Mouse (Mus musculus) embryonic facial prominence, embryonic 13.5 days (tissue): Measurements from ENCODE around the gene Mkln1. TPM values are rescaled to one million over a fixed set of nuclear protein-coding genes. Genes with fewer than 3 reads are reported as not detected.

Experiments used
- ATAC-seq: fragments of 200-750 bp; cut with Nextera tagmentation; 2 replicates; pipeline ENCODE4 v1.8.0; 2017; ENCODE audit warnings: low read depth; ENCODE audit not compliant: insufficient number of reproducible peaks, insufficient read depth, low FRiP score, low TSS enrichment
- H3K27ac ChIP-seq: fragments of 300-500 bp; sonication (generic); 2 replicates; pipeline ENCODE4 v1.5.1; 2015; ENCODE audit warnings: moderate library complexity, mild to moderate bottlenecking, inconsistent platforms
- H3K27me3 ChIP-seq: fragments of 300-500 bp; sonication (generic); 2 replicates; pipeline ENCODE4 v1.6.1; 2015; ENCODE audit warnings: mild to moderate bottlenecking, inconsistent platforms
- H3K36me3 ChIP-seq: fragments of 300-500 bp; sonication (generic); 2 replicates; pipeline ENCODE4 v1.6.1; 2015; ENCODE audit warnings: mild to moderate bottlenecking, inconsistent platforms
- H3K4me1 ChIP-seq: fragments of 300-500 bp; sonication (generic); 2 replicates; pipeline ENCODE4 v1.6.1; 2015; ENCODE audit warnings: inconsistent platforms
- H3K4me2 ChIP-seq: fragments of 300-500 bp; sonication (generic); 2 replicates; pipeline ENCODE4 v1.6.1; 2015; ENCODE audit warnings: moderate library complexity, mild to moderate bottlenecking, inconsistent platforms
- H3K4me3 ChIP-seq: fragments of 300-500 bp; sonication (generic); 2 replicates; pipeline ENCODE4 v1.5.1; 2015; ENCODE audit warnings: mild to moderate bottlenecking, inconsistent platforms
- H3K9ac ChIP-seq: fragments of 300-500 bp; sonication (generic); 2 replicates; pipeline ENCODE4 v1.6.1; 2015; ENCODE audit warnings: mild to moderate bottlenecking, inconsistent platforms
- H3K9me3 ChIP-seq: fragments of 300-500 bp; sonication (generic); 2 replicates; pipeline ENCODE4 v1.6.1; 2016; ENCODE audit warnings: inconsistent platforms
- WGBS: fragments of 180-500 bp; shearing (Covaris S2); methylation state at CpG from one replicate; pipeline ENCODE4 v1.1.7; 2015; ENCODE audit warnings: mixed read lengths; 5-methylcytosine and 5-hydroxymethylcytosine counted together
- polyA plus RNA-seq: library from polyadenylated mRNA; unstranded; fragments of >200 nt; fragmentation: Nextera tagmentation; extraction: Ambion mirVana; gene quantifications from 2 replicates; pipeline ENCODE4 v1.2.1, GENCODE M21; 2015

Gene Mkln1
- 189 and 193 TPM in 2 replicates for polyA plus RNA-seq

DNA sequence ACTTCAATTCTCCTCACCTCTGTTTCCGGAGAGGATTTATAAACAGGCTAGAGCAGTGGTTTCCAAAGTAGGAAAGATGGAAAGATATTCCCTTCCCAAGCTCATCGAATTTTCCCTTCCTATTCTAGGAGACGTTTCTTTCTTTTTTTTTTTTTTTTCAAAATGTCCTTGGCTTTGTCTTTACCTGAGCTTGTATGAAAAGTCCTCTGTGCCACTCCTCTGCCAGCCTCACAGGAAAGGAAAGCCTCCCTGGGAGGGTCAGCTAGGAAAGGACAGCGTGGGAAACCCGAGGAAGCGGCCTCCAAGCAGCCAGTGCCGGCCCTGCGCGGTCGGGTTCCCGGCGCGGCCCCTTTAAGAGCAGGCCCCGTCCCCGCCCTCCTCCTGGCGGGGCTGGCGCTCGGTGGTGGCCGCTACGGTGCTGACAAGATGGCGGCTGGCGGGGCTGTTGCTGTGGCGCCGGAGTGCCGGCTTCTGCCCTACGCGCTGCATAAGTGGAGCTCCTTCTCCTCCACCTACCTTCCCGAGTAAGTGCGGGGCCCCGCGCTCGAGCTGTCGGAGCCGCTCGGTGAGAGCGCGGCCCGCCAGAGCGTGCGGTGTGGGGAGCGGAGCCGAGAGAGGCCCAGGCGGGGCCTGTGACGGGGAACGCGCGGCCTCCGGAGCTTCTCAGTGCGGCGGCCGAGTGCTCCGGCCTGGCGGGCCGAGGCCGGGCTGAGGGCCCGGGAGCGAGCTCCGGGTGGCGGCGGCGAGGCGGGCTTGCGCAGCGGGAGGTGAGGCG, at the start of gene Mkln1:
Gene Mkln1, plus strand, starts transcription at position 305 of the 775 bp plus-strand sequence.
- Histone ChIP-seq H3K27me3 (no peaks in the 10 kb centered on the region), H3K27ac (peak within 1 kb of the TSS; percentile 97), H3K9ac (peak within 1 kb of the TSS; percentile 99), H3K4me2 (peak within 1 kb of the TSS; percentile 86), H3K4me1 (peaks cover 29% of the 10 kb centered on the region), H3K4me3 (peak within 1 kb of the TSS; percentile 97), H3K36me3 (no peaks in the 10 kb centered on the region), H3K9me3 (no peaks in the 10 kb centered on the region)
- WGBS, result under 1% methylated on average over 61 of the region's 65 CpGs
- ATAC-seq, result peak; percentile 90

DNA sequence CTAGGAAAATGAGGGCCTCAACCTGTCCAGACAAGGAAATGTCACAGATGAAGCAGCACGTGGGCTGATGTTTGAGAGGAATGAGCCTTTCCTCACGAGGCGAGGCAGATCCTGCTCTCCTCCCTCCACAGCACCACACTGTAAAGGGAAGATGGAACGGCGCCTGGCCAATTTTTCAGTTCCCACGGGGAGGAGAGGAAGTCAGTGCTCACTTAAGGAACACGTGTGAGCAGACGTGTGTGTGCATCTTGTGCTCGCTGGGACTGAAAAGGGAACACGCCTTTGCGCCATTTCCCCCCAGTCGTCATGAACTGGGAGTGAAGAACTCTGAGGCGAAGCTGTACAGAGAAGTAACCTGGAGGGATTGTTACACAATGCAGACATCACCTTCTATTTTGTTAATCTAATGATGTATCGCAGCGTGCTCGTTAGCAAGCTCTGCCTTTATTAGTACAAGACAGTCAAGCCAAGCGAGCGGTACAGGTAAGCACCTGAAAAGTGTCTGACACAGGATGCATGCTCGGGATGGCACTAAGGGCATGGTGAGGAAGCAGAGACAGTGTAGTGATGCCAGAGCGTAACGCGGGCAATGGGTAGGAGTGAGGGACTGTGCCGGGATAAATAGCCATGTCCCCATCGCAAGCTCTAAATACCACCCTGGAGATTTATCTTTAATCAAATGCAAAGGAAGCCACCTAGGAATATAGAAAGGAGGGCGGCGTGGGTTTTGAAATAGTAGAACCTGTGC, 41.9 kb upstream of the Mkln1 start:
- 86% methylated on average over 26 of the region's 26 CpGs for WGBS
- no peak overlapping the region for H3K4me2 ChIP-seq
- no peaks in the 10 kb centered on the region for H3K36me3 ChIP-seq
- ATAC-seq, result no peak
- H3K9ac ChIP-seq, result no peak overlapping the region
- no peak overlapping the region for H3K4me3 ChIP-seq
- H3K9me3 ChIP-seq, result no peaks in the 10 kb centered on the region
- H3K27ac ChIP-seq, result no peak overlapping the region
- H3K4me1 ChIP-seq, result peaks cover 8% of the 10 kb centered on the region; the same call in 1 of the 2 replicates
- H3K27me3 ChIP-seq, result no peaks in the 10 kb centered on the region

DNA sequence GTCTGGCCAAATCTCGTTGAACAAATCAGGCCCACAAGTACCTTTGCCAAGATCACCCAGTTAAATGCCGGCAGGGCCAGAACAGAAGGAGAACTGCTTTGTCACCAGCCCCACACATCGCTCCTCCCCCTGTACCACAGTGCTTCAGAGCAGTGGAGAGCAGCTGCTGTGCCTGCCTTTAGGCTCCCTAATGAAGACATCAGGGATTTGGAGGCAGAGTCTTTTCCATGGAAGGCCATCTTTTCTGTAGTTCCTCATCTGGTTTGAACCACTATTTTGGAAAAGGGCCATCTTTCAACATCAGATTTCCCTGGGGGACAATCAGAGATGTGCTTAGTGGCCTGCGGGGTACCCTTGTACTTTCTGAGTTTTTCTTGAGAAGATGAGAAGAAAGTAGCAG, 41.2 kb upstream of the Mkln1 start:
- no peaks in the 10 kb centered on the region for H3K36me3 ChIP-seq
- no peak overlapping the region for H3K4me3 ChIP-seq
- no peaks in the 10 kb centered on the region for H3K9me3 ChIP-seq
- WGBS, result 62% methylated on average over 4 of the region's 4 CpGs
- no peak overlapping the region for H3K27ac ChIP-seq
- no peaks in the 10 kb centered on the region for H3K27me3 ChIP-seq
- no peak overlapping the region for H3K4me2 ChIP-seq
- no peak for ATAC-seq
- H3K4me1 ChIP-seq, result peaks cover 8% of the 10 kb centered on the region; the same call in 1 of the 2 replicates
- H3K9ac ChIP-seq, result no peak overlapping the region

DNA sequence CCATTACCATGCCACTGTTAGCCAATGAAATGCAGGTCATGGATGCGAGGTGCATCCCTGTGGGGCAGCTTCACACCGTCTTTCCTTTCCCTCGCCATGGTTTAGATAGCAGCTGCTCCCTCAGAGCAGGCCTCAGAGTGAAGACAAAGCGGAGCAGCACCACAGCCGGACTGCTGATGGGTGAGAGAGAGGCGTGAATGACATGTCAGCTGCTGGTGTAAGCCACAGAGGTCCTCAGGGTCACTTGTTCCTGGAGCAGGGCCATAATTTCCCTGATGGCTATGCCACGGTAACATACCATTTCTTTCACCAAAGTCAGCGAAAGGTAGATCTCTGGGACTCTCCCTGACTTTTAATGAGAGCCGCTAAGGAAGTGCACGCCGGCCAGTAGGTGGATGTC, 35.9 kb upstream of the Mkln1 start:
- H3K4me3 ChIP-seq, result no peak overlapping the region
- H3K9me3 ChIP-seq, result no peaks in the 10 kb centered on the region
- no peak overlapping the region for H3K4me2 ChIP-seq
- no peak overlapping the region for H3K27ac ChIP-seq
- no peak overlapping the region for H3K9ac ChIP-seq
- H3K36me3 ChIP-seq, result no peaks in the 10 kb centered on the region
- 65% methylated on average over 11 of the region's 11 CpGs for WGBS
- H3K27me3 ChIP-seq, result no peaks in the 10 kb centered on the region
- H3K4me1 ChIP-seq, result no peaks in the 10 kb centered on the region
- ATAC-seq, result no peak

DNA sequence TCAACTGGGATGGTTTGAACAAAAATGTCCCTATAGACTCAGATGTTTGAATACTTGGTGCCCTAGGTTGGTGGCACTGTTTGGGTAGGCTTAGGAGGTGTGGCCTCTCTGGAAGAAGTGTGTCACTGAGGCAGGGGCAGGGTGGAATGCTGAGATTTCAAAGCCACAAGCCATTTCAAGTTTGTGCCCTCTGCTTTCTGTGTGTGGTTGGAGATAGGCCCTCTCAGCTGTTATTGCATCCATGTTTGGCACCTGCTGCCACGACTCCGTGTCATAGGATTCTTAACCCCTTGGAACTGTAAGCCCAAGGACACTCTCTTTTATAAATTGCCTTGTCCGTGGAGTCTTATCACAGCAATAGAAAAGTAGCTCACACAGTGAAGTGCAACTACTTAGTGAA, 34.1 kb upstream of the Mkln1 start:
- WGBS, result 89% methylated on average over 3 of the region's 3 CpGs

DNA sequence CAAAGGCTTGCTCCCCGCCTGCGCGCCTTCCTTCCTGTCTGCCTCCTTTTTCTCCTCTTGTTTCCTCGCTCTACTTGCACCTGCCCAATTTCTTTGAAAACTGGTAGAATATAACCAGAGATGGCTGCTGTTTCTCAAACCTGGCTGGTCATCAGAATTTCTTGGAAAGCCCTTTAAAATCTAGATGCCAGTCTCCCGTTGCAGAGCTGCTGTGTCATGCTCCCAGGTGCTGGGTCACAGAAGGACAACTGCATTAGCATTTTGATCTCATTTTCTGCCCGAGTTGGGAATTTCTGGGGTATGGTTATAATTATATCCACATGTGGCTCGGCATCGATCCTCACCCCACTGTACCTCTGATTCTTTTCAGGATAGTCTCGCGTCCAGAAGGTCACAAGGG, 30.6 kb upstream of the Mkln1 start:
- H3K27me3 ChIP-seq, result no peaks in the 10 kb centered on the region
- no peak for ATAC-seq
- no peak overlapping the region for H3K4me2 ChIP-seq
- H3K4me3 ChIP-seq, result no peak overlapping the region
- H3K27ac ChIP-seq, result no peak overlapping the region
- H3K36me3 ChIP-seq, result no peaks in the 10 kb centered on the region
- 35% methylated on average over 10 of the region's 10 CpGs for WGBS
- H3K9me3 ChIP-seq, result no peaks in the 10 kb centered on the region
- H3K4me1 ChIP-seq, result peaks cover 11% of the 10 kb centered on the region; the same call in 1 of the 2 replicates
- H3K9ac ChIP-seq, result no peak overlapping the region

More for the DNA sequence above, 34.1 kb upstream of the Mkln1 start:
- Histone ChIP-seq H3K9me3 (no peaks in the 10 kb centered on the region), H3K9ac (no peak overlapping the region), H3K4me1 (peaks cover 4% of the 10 kb centered on the region; the same call in 1 of the 2 replicates), H3K36me3 (no peaks in the 10 kb centered on the region), H3K4me2 (no peak overlapping the region), H3K27me3 (no peaks in the 10 kb centered on the region), H3K4me3 (no peak overlapping the region), H3K27ac (no peak overlapping the region)
- no peak for ATAC-seq

DNA sequence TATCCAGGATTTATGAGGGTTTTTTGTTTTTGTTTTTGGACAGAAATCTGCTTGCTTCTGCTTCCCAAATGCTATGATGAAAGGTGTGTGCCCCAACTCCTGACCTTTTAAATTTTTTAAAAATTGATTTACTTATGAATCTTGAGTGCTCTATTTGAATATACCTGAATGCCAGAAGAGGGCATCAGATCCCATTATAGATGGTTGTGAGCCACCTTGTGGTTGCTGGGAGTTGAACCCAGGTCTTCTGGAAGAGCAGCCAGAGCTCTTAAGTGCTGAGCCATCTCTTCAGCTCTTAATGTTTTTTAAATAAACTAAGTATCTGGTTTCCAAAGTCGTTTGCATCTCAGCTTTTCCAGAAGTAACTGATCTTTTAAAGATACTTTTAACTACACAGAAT, 30.0 kb upstream of the Mkln1 start:
- Histone ChIP-seq H3K4me3 (no peak overlapping the region), H3K9ac (no peak overlapping the region), H3K27me3 (no peaks in the 10 kb centered on the region), H3K4me2 (no peak overlapping the region), H3K27ac (no peak overlapping the region), H3K9me3 (no peaks in the 10 kb centered on the region), H3K4me1 (peaks cover 11% of the 10 kb centered on the region; the same call in 1 of the 2 replicates), H3K36me3 (no peaks in the 10 kb centered on the region)
- ATAC-seq, result no peak
- 34% methylated on average over 1 of the region's 1 CpGs for WGBS

DNA sequence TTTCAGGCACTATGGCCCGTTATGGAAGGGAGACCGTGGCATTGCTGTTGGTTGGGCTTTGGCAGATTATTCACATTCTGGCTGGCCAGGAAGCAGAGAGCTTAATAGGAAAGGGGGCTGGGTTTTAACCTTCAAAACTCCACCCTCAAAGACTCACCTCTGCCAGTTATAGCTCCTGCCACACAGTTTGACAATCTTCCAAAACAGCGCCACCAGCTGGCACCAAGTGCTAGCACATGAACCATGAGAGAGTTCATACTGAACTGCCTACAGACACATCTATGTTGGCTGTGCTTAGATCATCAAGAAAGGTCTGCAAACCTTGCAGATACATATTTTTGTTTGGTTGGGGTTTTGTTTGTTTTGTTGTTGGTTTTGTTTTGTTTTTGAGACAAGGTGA, 28.7 kb upstream of the Mkln1 start:
- Histone ChIP-seq H3K4me2 (no peak overlapping the region), H3K4me3 (no peak overlapping the region), H3K36me3 (no peaks in the 10 kb centered on the region), H3K9ac (no peak overlapping the region), H3K27me3 (no peaks in the 10 kb centered on the region), H3K4me1 (peaks cover 11% of the 10 kb centered on the region; the same call in 1 of the 2 replicates), H3K27ac (no peak overlapping the region), H3K9me3 (no peaks in the 10 kb centered on the region)
- no peak for ATAC-seq
- WGBS, result 64% methylated on average over 3 of the region's 3 CpGs

DNA sequence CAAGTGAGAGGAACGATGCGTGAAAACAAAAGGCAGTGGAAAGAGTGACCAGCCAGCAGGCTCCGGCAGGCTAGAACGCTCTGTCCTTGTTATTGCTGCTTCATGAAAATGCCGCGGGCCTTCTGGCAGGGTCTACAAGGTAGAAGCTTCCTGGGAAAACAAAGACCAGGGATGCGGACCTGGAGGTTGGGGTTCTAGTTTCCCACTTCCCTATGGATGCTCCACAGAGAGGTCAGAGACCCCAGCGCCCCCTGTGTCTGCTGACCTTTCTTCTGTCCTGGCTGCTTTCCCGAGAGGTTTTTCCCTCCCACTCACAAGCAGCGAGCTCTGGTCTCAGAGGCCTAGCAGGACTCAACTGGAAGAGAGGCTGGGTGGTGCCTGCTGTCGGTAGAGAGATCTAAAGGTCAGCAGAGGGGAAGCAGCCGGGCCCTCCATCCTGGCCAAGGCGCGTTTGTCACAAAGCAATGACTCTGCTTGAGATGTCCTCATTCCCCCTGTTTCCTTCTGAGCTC, 27.9 kb upstream of the Mkln1 start:
- Histone ChIP-seq H3K27me3 (no peaks in the 10 kb centered on the region), H3K4me1 (peaks cover 11% of the 10 kb centered on the region; the same call in 1 of the 2 replicates), H3K36me3 (no peaks in the 10 kb centered on the region), H3K9ac (no peak overlapping the region), H3K9me3 (no peaks in the 10 kb centered on the region), H3K4me3 (no peak overlapping the region), H3K4me2 (no peak overlapping the region), H3K27ac (no peak overlapping the region)
- WGBS, result 55% methylated on average over 14 of the region's 14 CpGs
- no peak for ATAC-seq

DNA sequence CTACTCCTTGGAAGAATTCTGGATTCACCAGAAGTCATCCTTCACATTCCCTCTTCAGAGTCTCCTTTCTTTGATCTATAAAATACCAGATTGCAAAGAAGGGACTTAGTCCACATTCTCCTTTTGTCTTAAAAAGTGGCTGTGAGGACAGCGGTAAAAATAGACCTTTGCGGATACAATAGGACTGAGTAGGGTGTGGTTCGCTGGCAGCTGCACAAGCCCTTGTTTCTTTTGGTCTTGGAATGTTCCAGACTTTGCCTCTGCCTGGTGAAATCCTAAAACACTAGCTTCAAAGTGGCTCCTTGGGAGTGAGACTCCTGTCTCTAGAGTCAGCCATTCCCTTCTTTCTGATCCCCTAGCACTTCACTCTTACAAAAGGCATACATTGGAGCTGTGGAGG, 27.4 kb upstream of the Mkln1 start:
- Histone ChIP-seq H3K9ac (no peak overlapping the region), H3K4me2 (no peak overlapping the region), H3K27ac (no peak overlapping the region), H3K4me3 (no peak overlapping the region), H3K9me3 (no peaks in the 10 kb centered on the region), H3K36me3 (no peaks in the 10 kb centered on the region), H3K4me1 (peaks cover 11% of the 10 kb centered on the region; the same call in 1 of the 2 replicates), H3K27me3 (no peaks in the 10 kb centered on the region)
- ATAC-seq, result no peak
- 81% methylated on average over 3 of the region's 3 CpGs for WGBS

DNA sequence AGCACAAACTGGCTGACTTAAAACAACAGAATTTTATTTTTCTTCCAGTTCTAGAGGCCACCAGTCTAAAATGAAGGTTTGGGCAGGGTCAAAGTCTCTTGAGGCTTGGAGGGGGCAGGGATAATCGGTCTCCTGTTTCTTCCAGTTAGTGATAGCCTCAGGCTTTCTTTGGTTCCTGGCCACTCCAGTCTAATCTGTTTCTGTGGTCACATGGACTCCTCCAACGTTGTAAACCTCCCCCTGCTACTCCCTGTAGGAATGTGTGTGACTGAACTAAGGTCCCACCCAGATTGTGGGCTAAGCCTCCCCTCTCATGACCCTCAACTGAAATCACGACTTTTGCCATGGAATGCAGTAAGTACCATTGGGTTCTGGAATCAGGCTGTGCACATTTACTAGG, 25.9 kb upstream of the Mkln1 start:
- Histone ChIP-seq H3K36me3 (no peaks in the 10 kb centered on the region), H3K27me3 (no peaks in the 10 kb centered on the region), H3K4me1 (peaks cover 11% of the 10 kb centered on the region; the same call in 1 of the 2 replicates), H3K27ac (no peak overlapping the region), H3K9me3 (no peaks in the 10 kb centered on the region), H3K4me3 (no peak overlapping the region), H3K4me2 (no peak overlapping the region), H3K9ac (no peak overlapping the region)
- 12% methylated on average over 3 of the region's 3 CpGs for WGBS
- no peak for ATAC-seq
